Mouse (Mus musculus) 416B (cell line): Measurements from ENCODE around the gene Asrgl1.
"Not testable (repeated sequence)": the region's sequence is repeated elsewhere in the genome, so short reads cannot be mapped to it uniquely, and the experiment has no call there.

Experiments
- DNase-seq: peaks from one replicate; pipeline ENCODE4 v3.0.0; 2011; ENCODE audit warnings: low read depth

Asrgl1 gene

DNA sequence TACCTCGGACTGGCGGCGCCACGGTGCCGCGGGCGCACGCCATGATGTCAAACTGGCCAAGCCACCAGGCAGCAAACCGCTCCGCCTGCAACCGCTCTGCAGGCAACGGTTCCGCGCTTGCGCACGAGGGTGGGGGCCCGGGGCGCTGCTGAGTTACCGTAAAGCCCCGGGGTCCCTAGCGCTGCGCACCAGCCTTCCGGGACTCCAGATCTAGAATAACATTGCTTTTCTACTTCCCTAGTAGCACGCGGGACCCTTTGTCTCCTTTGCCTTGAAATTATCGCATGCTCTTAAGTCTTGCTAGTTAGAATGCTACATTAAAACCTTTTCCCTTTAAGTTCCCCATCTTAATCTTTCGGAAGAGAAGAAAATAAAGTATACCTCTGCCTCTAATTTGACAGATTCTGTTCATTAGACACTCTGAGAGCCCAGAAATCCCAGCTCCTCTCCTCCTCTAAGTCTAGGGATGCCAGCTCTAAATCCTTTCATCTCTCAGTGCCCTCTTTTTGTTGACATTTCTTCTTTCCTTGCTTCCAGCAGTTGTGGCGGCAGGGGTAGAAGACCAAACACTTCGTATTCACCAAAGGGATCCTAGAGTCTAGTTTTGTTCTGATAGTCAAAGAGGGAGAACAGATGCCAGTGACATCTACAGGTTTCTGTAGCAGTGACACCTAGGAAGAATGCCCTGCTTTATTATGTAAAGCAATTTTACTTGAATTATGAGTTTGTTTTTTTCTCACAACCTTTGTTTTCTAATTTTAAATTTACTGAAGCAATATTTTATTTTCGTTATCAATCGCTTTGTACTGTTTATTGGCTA is at the start of gene Asrgl1:
TSS of gene Asrgl1 (minus strand) at position 125 of the 820 bp plus-strand sequence.
- DNase-seq, result peak; percentile 92

GRCm38 (mm10) chr19:9146214-9146613 is 10.8 kb upstream of the Asrgl1 start:
- DNase-seq, result no peak

- DNase-seq, result no peak
These were observed 8.2 kb upstream of the Asrgl1 start for GRCm38 (mm10) chr19:9143639-9144125.

GRCm38 (mm10) chr19:9143230-9143629 is 7.8 kb upstream of the Asrgl1 start:
- no peak for DNase-seq

DNA sequence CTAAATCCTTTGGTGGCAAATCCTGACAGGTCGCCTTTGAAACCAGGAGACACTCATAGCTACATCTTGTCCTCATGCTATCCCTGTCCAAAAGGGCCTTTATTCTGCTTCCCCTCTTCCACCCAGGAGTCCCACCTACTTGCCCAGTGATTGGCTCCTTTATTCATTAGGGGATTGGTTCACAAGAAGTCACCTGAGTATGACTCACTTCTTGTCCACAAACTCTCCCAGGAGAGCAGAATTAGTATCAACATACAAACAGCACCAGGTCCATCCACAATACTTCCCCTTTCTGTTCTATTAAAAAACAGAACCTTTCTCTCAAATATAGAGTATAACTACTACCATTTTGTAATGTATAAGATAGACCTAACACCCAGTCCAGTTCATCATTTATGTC is 4.9 kb upstream of the Asrgl1 start:
- peak; percentile 32 for DNase-seq

DNA sequence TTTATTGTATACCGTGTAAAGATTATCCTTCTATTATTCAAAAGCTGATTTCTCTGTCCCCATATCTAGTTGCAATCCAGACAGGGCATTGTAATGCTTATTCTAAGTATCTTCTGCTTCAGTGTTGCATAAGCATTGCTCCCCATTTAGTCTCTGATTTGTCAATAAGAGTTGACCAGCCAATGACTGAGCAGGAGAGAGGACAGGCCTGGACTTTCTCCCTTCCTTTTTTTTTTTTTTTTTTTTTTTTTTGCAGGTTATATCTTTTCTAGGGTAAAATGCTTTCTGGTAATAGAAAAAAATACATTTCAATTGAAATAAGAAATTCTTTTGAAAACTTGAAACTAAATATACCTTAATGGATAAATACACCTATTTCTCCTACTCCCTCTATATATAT is 1.7 kb upstream of the Asrgl1 start:
- no peak for DNase-seq

GRCm38 (mm10) chr19:9134746-9135511 is 507 bp downstream of the Asrgl1 start:
- peak; percentile 49 for DNase-seq

DNA sequence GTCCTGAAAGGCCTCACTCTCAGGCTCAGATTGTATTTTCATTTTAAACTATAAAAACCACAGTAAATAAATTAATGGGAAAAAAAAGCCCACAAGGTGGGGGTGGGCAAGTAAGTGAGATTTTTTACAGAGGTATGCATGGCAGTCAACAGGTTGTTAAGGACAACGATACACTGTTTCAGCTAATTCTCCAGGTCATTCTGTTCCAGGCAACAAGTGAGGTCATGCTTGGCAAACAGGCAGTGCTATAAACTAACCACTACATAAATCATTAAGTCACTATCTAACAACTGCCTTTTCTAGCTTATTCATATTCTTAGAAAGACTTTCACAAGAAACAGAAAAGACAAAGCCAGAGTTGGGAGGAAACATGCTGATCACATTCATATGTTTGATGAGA is 5.4 kb downstream of the Asrgl1 start:
- no peak for DNase-seq

- DNase-seq, result no peak
These were observed 6.8 kb downstream of the Asrgl1 start for GRCm38 (mm10) chr19:9128499-9129194.

DNA sequence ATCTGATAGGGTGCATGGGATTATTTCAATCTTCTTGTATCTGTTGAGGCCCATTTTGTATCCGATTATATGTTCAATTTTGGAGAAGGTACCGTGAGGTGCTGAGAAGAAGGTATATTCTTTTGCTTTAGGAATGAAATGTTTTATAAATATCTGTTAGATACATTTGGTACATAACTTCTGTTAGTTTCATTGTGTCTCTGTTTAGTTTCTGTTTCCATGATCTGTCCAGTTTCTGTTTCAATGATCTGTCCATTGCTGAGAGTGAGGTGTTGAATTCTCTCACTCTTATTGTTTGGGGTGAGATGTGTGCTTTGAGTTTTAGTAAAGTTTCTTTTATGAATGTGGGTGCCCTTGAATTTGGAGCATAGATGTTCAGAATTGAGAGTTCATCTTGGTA is 11.4 kb downstream of the Asrgl1 start:
- DNase-seq, result not testable (repeated sequence)

DNA sequence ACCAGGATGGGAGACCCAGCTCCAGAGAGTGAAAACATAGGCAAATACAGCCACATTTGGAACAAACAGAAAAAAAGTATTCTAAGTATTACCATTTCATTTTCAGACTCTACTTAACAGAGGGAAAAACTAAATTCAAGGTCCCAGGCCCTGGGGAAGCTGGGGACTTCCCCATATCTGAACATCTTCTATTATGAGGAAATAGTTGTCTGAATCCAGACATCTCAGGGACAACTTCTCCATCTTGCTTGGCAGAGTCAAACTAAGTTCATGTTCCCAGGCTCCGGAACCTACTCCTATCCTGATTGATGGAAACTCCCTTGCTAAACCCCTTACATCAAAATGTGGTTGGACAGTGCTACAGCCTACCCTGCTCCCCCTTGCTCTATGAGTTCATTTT is 13.0 kb downstream of the Asrgl1 start:
- DNase-seq, result no peak

DNA sequence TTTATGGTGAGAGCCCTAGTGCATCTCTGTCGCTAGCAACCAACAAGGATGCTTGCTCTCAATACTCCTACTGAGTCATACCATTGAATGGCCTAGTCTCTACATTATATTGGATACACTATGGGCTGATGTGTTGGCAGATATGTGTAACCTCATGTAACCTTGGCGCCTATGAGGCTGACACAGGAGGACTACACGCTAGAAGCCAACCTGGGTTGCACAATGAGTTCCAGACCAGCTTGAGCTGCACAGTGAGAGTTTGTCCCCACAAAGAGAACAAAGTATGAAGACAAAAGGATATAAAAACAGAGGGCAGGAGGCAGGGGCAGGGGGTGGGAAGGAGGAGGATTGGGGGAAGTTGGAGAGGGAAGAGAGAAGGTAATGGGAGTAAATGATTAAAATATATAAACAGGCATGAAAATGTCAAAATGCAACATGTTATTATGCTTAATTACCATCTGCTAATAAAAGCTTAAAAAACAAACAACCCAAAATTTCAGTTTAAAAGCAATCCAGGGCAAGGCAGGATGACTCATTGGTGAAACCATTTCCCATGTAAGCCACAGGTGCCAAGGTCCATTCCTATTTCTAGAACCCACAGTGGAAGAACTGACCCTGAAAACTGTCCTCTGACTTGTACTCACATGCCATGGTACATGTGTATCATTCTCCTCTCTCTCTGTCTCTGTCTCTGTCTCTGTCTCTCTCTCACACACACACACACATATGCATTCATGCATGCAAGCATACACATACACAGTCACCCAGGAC is 15.6 kb downstream of the Asrgl1 start:
- DNase-seq, result peak; percentile 83

DNA sequence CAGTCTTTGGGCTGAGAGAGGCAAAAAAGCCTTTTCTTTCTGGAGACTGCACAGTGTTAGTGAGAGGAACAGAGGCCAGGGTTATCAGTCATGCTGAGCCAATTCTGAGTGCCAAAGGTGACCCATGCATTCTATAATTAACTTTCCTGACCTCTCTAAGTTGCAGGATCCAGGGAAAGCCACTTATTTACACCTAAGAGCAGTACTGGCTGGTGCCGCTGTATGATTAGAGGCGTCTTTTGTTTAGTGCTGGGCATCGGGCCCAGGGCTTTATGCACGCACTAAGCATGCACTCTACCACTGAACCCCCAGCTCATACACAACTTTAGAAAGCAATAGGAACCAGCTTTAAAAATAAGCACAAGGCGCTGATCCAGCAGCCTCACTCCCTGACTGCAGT is 18.2 kb downstream of the Asrgl1 start:
- DNase-seq, result no peak

DNA sequence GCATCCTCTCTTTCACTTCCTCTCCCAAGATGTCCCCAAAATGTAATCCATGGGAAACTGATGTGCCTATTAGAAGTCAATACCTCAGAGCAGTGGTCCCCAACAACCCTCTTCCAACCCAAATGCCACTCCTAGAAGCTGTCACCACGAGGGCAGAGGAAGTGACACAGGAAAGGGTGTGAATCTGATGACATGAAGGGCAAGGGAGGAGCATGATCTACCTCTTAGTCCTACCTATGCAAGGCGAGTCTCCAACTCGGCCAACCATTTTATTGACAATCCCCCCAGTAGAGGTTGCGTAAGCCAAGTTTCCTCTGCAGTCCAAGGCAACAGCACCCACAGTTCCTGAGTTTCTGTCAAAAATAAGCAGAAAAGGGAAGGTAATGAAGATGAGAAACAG is 19.2 kb downstream of the Asrgl1 start:
- DNase-seq, result peak; percentile 29

- no peak for DNase-seq
These were observed 23.4 kb downstream of the Asrgl1 start for GRCm38 (mm10) chr19:9112043-9112442.

DNA sequence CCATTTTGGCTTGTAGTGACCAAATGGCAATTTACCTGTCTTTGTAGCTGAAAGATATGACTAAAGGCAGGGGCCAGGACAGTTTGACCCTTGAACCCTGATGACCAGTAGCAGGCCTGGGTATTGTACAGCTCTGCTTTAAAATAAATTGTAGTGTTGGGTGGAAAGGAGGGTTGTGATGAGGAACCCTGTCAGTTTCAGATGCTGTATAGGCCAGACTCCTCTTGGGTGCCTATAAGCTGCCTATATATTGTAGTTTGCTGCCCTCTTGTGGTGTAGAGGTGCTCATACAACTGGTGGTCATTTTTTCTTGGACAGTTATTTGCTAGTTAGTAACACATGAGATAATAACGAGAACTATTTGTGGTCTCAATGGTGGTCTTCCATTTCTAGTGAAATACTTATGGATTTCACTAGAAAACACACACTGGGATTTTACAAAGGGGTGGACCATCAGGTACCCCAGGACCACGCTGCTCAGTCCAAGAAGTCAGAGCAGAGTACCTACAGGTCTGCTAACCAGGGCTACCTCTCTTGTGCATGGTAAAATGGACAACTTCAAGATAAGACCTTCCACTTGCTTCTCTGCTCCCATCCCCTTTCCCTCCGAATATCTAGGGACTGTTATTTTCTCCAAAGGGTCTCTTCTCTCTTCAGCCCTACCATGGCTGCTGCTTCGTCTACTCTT is 25.1 kb downstream of the Asrgl1 start:
- peak; percentile 87 for DNase-seq

GRCm38 (mm10) chr19:9108536-9108935 is 26.9 kb downstream of the Asrgl1 start:
- peak; percentile 50 for DNase-seq

DNA sequence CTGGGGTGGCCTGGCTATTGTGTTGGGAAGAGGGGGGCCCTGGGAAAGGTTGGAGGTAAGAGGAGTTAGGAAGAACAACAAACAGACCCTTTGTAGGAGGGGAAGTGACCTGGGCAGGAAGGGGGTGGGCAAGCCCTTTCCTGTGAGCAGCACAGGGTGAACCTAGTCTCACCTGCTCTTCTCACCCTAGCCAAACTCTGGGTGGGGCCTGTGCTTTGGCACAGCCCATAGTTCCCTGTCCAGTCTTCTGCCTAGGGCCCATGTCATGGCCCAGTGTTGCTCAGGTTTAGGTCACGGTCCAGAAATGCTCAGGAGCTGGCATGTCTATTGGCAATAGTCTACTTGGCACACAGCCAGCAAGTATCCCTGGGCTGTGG is 28.1 kb downstream of the Asrgl1 start:
- no peak for DNase-seq

DNA sequence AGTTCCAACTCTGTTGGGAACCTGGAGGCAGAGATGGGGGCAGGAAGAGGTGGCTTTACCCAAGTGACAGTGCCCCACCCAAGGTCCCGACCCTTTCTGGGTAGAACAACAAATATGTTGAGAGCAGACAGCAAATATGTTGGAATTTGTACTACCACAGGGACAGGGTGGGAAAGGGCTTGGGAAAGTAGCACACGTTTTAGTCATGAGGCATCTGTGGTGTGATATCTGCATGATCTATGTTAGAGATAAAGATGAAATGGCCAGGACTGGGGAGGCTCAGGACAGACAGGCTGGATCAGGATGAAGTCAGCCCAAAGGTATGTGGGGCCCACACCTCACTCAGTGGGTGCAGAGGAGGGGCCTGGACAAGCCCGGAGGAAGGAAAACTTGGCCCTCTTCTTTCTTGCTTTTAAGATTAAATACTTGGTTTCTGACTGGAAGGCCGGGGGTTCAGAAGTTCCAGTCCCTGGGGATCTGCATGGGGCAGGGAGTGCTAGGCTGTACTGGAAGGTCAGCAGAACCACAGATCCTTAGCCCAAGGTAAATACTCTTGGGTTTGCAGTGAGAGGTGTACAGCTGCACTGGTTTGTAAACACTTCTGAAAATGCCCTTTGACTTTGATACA is 28.6 kb downstream of the Asrgl1 start:
- no peak for DNase-seq

GRCm38 (mm10) chr19:9106096-9106495 is 29.3 kb downstream of the Asrgl1 start:
- DNase-seq, result no peak
